Mouse (Mus musculus) thymus, postnatal 4 days (tissue): ENCODE data around the gene Dnajc28.

ENCODE experiments used
- DNase-seq: peaks from one replicate; pipeline ENCODE4 v3.0.0; 2021

The Dnajc28 gene

GRCm38 (mm10) chr16:91587730-91588453 lies 30.9 kb downstream of the Dnajc28 start:
- DNase-seq: peak; percentile 65

- no peak for DNase-seq
Observed at GRCm38 (mm10) chr16:91586244-91586643, 32.6 kb downstream of the Dnajc28 start.

GRCm38 (mm10) chr16:91585617-91586016 lies 33.2 kb downstream of the Dnajc28 start:
- DNase-seq: no peak

- DNase-seq: peak; percentile 83
Observed at GRCm38 (mm10) chr16:91582307-91582706, 36.5 kb downstream of the Dnajc28 start.

- no peak for DNase-seq
Observed at GRCm38 (mm10) chr16:91578980-91579720, 39.7 kb downstream of the Dnajc28 start.

GRCm38 (mm10) chr16:91575151-91575550 lies 43.7 kb downstream of the Dnajc28 start:
- no peak for DNase-seq

GRCm38 (mm10) chr16:91571105-91571504 lies 47.7 kb downstream of the Dnajc28 start:
- DNase-seq: no peak

GRCm38 (mm10) chr16:91568960-91569359 lies 49.9 kb downstream of the Dnajc28 start:
- no peak for DNase-seq

- no peak for DNase-seq
Observed at GRCm38 (mm10) chr16:91566002-91566401, 52.8 kb downstream of the Dnajc28 start.

GRCm38 (mm10) chr16:91565292-91565951 lies 53.4 kb downstream of the Dnajc28 start:
- DNase-seq: no peak

GRCm38 (mm10) chr16:91564580-91565291 lies 54.1 kb downstream of the Dnajc28 start:
- DNase-seq: no peak
